Mouse (Mus musculus): ENCODE data around the gene Fcgr4. TPM values are rescaled to one million over a fixed set of nuclear protein-coding genes. Genes with fewer than 3 reads are reported as not detected.
"Not testable (repeated sequence)": the region's sequence is repeated elsewhere in the genome, so short reads cannot be mapped to it uniquely, and the experiment has no call there.

The Fcgr4 gene
- 1.0 TPM for polyA plus RNA-seq (2012; fragmentation: generic; extraction: Trizol)
- long read RNA-seq, experiment 1: 0 reads
- long read RNA-seq, experiment 2: 0 reads

- Histone ChIP-seq H3K27me3 (ENCODE audit: control insufficient read depth, insufficient read depth, insufficient read length) (no peaks in the 10 kb centered on the region), H3ac (ENCODE audit: control insufficient read depth, insufficient read length, low read depth) (no peak within 1 kb of the TSS), H3K36me3 (ENCODE audit: control insufficient read depth, insufficient read depth) (no peaks in the 10 kb centered on the region), H3K79me2 (ENCODE audit: control insufficient read depth, insufficient read depth) (no peaks in the 10 kb centered on the region), H3K4me3 (ENCODE audit: insufficient read depth, poor library complexity, severe bottlenecking) (no peak within 1 kb of the TSS), H3K79me3 (ENCODE audit: low read depth) (no peaks in the 10 kb centered on the region)
- TF ChIP-seq MAX (IDR thresholded peaks at IDR 0.05) (no peak), FOSL1 (IDR thresholded peaks at IDR 0.05; ENCODE audit: insufficient read depth, low read length, poor library complexity, severe bottlenecking) (no peak), CTCF (IDR thresholded peaks at IDR 0.05; ENCODE audit: control insufficient read depth, insufficient read depth, insufficient read length) (no peak), MYOG (IDR thresholded peaks at IDR 0.05; ENCODE audit: control insufficient read depth, extremely low read depth, insufficient read length) (no peak), USF1 (IDR thresholded peaks at IDR 0.05; ENCODE audit: low read depth) (no peak), CEBPB (IDR thresholded peaks at IDR 0.05; ENCODE audit: low read depth) (no peak), MYOD1 (IDR thresholded peaks at IDR 0.05; ENCODE audit: control insufficient read depth, insufficient read length, low read depth) (no peak)
Measured at GRCm38 (mm10) chr1:171018737-171019136, at the start of gene Fcgr4. Gene Fcgr4, plus strand, starts transcription at chr1:171018920.

- H3K4me3 ChIP-seq (ENCODE audit: insufficient read depth, poor library complexity, severe bottlenecking): no peak overlapping the region
- H3K27me3 ChIP-seq (ENCODE audit: control insufficient read depth, insufficient read depth, insufficient read length): no peaks in the 10 kb centered on the region
- H3K79me3 ChIP-seq (ENCODE audit: low read depth): no peaks in the 10 kb centered on the region
- no peaks in the 10 kb centered on the region for H3K36me3 ChIP-seq (ENCODE audit: control insufficient read depth, insufficient read depth)
- no peaks in the 10 kb centered on the region for H3K79me2 ChIP-seq (ENCODE audit: control insufficient read depth, insufficient read depth)
- no peak overlapping the region for H3ac ChIP-seq (ENCODE audit: control insufficient read depth, insufficient read length, low read depth)
- no peak for TF ChIP-seq MAX (IDR thresholded peaks at IDR 0.05)
- no peak for TF ChIP-seq FOSL1 (IDR thresholded peaks at IDR 0.05; ENCODE audit: insufficient read depth, low read length, poor library complexity, severe bottlenecking)
- TF ChIP-seq CEBPB (IDR thresholded peaks at IDR 0.05; ENCODE audit: low read depth): no peak
- TF ChIP-seq USF1 (IDR thresholded peaks at IDR 0.05; ENCODE audit: low read depth): no peak
Measured at GRCm38 (mm10) chr1:170972494-170972893, 46.2 kb upstream of the Fcgr4 start.

- no peaks in the 10 kb centered on the region for H3K36me3 ChIP-seq (ENCODE audit: control insufficient read depth, insufficient read depth)
- H3K79me3 ChIP-seq (ENCODE audit: low read depth): no peaks in the 10 kb centered on the region
- H3K27me3 ChIP-seq (ENCODE audit: control insufficient read depth, insufficient read depth, insufficient read length): no peaks in the 10 kb centered on the region
- H3K79me2 ChIP-seq (ENCODE audit: control insufficient read depth, insufficient read depth): no peaks in the 10 kb centered on the region
- TF ChIP-seq FOSL1 (IDR thresholded peaks at IDR 0.05; ENCODE audit: insufficient read depth, low read length, poor library complexity, severe bottlenecking) (no peak), MYOD1 (IDR thresholded peaks at IDR 0.05; ENCODE audit: control insufficient read depth, insufficient read length, low read depth) (no peak), MYOG (IDR thresholded peaks at IDR 0.05; ENCODE audit: control insufficient read depth, extremely low read depth, insufficient read length) (no peak), MAX (IDR thresholded peaks at IDR 0.05) (no peak), CTCF (IDR thresholded peaks at IDR 0.05; ENCODE audit: control insufficient read depth, insufficient read depth, insufficient read length) (no peak), USF1 (IDR thresholded peaks at IDR 0.05; ENCODE audit: low read depth) (no peak), CEBPB (IDR thresholded peaks at IDR 0.05; ENCODE audit: low read depth) (no peak)
- H3K4me3 ChIP-seq (ENCODE audit: insufficient read depth, poor library complexity, severe bottlenecking): no peak overlapping the region
- no peak overlapping the region for H3ac ChIP-seq (ENCODE audit: control insufficient read depth, insufficient read length, low read depth)
Measured at GRCm38 (mm10) chr1:170972936-170973335, 45.8 kb upstream of the Fcgr4 start.

GRCm38 (mm10) chr1:170974171-170974570 lies 44.5 kb upstream of the Fcgr4 start:
- Histone ChIP-seq H3ac (ENCODE audit: control insufficient read depth, insufficient read length, low read depth) (no peak overlapping the region), H3K36me3 (ENCODE audit: control insufficient read depth, insufficient read depth) (no peaks in the 10 kb centered on the region), H3K79me3 (ENCODE audit: low read depth) (no peaks in the 10 kb centered on the region), H3K27me3 (ENCODE audit: control insufficient read depth, insufficient read depth, insufficient read length) (no peaks in the 10 kb centered on the region), H3K79me2 (ENCODE audit: control insufficient read depth, insufficient read depth) (no peaks in the 10 kb centered on the region), H3K4me3 (ENCODE audit: insufficient read depth, poor library complexity, severe bottlenecking) (no peak overlapping the region)
- TF ChIP-seq MAX (IDR thresholded peaks at IDR 0.05): no peak
- TF ChIP-seq MYOG (IDR thresholded peaks at IDR 0.05; ENCODE audit: control insufficient read depth, extremely low read depth, insufficient read length): no peak
- TF ChIP-seq CTCF (IDR thresholded peaks at IDR 0.05; ENCODE audit: control insufficient read depth, insufficient read depth, insufficient read length): no peak
- TF ChIP-seq CEBPB (IDR thresholded peaks at IDR 0.05; ENCODE audit: low read depth): no peak
- no peak for TF ChIP-seq FOSL1 (IDR thresholded peaks at IDR 0.05; ENCODE audit: insufficient read depth, low read length, poor library complexity, severe bottlenecking)
- no peak for TF ChIP-seq USF1 (IDR thresholded peaks at IDR 0.05; ENCODE audit: low read depth)

- no peaks in the 10 kb centered on the region for H3K79me3 ChIP-seq (ENCODE audit: low read depth)
- H3K4me3 ChIP-seq (ENCODE audit: insufficient read depth, poor library complexity, severe bottlenecking): no peak overlapping the region
- H3K27me3 ChIP-seq (ENCODE audit: control insufficient read depth, insufficient read depth, insufficient read length): no peaks in the 10 kb centered on the region
- no peak overlapping the region for H3ac ChIP-seq (ENCODE audit: control insufficient read depth, insufficient read length, low read depth)
- TF ChIP-seq CEBPB (IDR thresholded peaks at IDR 0.05; ENCODE audit: low read depth) (no peak), MYOG (IDR thresholded peaks at IDR 0.05; ENCODE audit: control insufficient read depth, extremely low read depth, insufficient read length) (no peak), CTCF (IDR thresholded peaks at IDR 0.05; ENCODE audit: control insufficient read depth, insufficient read depth, insufficient read length) (no peak), MYOD1 (IDR thresholded peaks at IDR 0.05; ENCODE audit: control insufficient read depth, insufficient read length, low read depth) (no peak), USF1 (IDR thresholded peaks at IDR 0.05; ENCODE audit: low read depth) (no peak), MAX (IDR thresholded peaks at IDR 0.05) (no peak), FOSL1 (IDR thresholded peaks at IDR 0.05; ENCODE audit: insufficient read depth, low read length, poor library complexity, severe bottlenecking) (no peak)
- no peaks in the 10 kb centered on the region for H3K36me3 ChIP-seq (ENCODE audit: control insufficient read depth, insufficient read depth)
- no peaks in the 10 kb centered on the region for H3K79me2 ChIP-seq (ENCODE audit: control insufficient read depth, insufficient read depth)
Measured at GRCm38 (mm10) chr1:170974736-170975135, 44.0 kb upstream of the Fcgr4 start.

GRCm38 (mm10) chr1:170975350-170975749 lies 43.4 kb upstream of the Fcgr4 start:
- not testable (repeated sequence) for H3K36me3 ChIP-seq (ENCODE audit: control insufficient read depth, insufficient read depth); H3K79me3 ChIP-seq (ENCODE audit: low read depth); H3ac ChIP-seq (ENCODE audit: control insufficient read depth, insufficient read length, low read depth); H3K27me3 ChIP-seq (ENCODE audit: control insufficient read depth, insufficient read depth, insufficient read length); H3K4me3 ChIP-seq (ENCODE audit: insufficient read depth, poor library complexity, severe bottlenecking); H3K79me2 ChIP-seq (ENCODE audit: control insufficient read depth, insufficient read depth)

All from C2C12 (cell line).